Mouse (Mus musculus) CH12.LX (cell line): Measurements from ENCODE around the gene Il2rb. TPM values are rescaled to one million over a fixed set of nuclear protein-coding genes. Genes with fewer than 3 reads are reported as not detected.

Experiments
- DNase-seq: peaks from one replicate; pipeline ENCODE4 v3.0.0-alpha.2; 2013; ENCODE audit errors: extremely low read depth
- H3K27ac ChIP-seq: 2 replicates; pipeline ENCODE4 v1.5.1; 2012; ENCODE audit warnings: low read depth, mild to moderate bottlenecking, control low read depth, moderate library complexity; ENCODE audit not compliant: insufficient read depth
- H3K27me3 ChIP-seq: replicated peaks from 2 replicates; pipeline ENCODE3; 2012; ENCODE audit warnings: inconsistent platforms
- H3K36me3 ChIP-seq, 2 experiments: replicated peaks in 1 of 2; 2 replicates each; pipeline versions ENCODE3 to v1.6.1; 2012; ENCODE audit warnings: inconsistent platforms in 1 of 2, low read length in 1 of 2, mild to moderate bottlenecking in 1 of 2, mixed read lengths in 1 of 2, moderate library complexity in 1 of 2; ENCODE audit not compliant: control insufficient read depth in 1 of 2, insufficient read depth in 1 of 2
- H3K4me1 ChIP-seq, 2 experiments: 2 replicates each; pipeline ENCODE4 v1.6.1; 2012; ENCODE audit warnings: inconsistent platforms in 1 of 2, moderate library complexity in 1 of 2; ENCODE audit not compliant: insufficient read depth in 2 of 2, control insufficient read depth in 1 of 2
- H3K4me2 ChIP-seq: 2 replicates; pipeline ENCODE4 v1.6.1; 2012; ENCODE audit warnings: low read depth, mild to moderate bottlenecking, control low read depth; ENCODE audit not compliant: poor library complexity, insufficient read depth, severe bottlenecking
- H3K4me3 ChIP-seq, 3 experiments: fragments of 150-350 bp in 1 of 3; sonication (generic) in 1 of 3; replicated peaks in 1 of 3; 2 replicates each; pipeline versions ENCODE3 to v1.5.1; 2011 to 2012; ENCODE audit warnings: low read depth in 2 of 3, low read length in 2 of 3, mild to moderate bottlenecking in 2 of 3, moderate library complexity in 2 of 3, control low read depth in 1 of 3, improper control_type of control experiment in 1 of 3, inconsistent platforms in 1 of 3, mixed read lengths in 1 of 3; ENCODE audit not compliant: poor library complexity in 1 of 3
- H3K79me2 ChIP-seq: replicated peaks from 2 replicates; pipeline ENCODE4 v1.6.1; 2012; ENCODE audit warnings: mild to moderate bottlenecking, moderate library complexity; ENCODE audit not compliant: control insufficient read depth, poor library complexity, insufficient read depth, severe bottlenecking; ENCODE audit errors: extremely low read depth
- H3K9ac ChIP-seq: 2 replicates; pipeline ENCODE4 v1.6.1; 2012; ENCODE audit warnings: low read depth, mild to moderate bottlenecking, control low read depth, moderate library complexity; ENCODE audit not compliant: insufficient read depth
- H3K9me3 ChIP-seq: replicated peaks from 2 replicates; pipeline ENCODE3; 2012; ENCODE audit warnings: low read length, inconsistent platforms, mixed read lengths
- BHLHE40 ChIP-seq: IDR thresholded peaks from 2 replicates; pipeline ENCODE4 v1.6.1; 2011; ENCODE audit warnings: mild to moderate bottlenecking, low read depth, low read length, improper control_type of control experiment
- CHD1 ChIP-seq: IDR thresholded peaks from 2 replicates; pipeline ENCODE4 v1.6.1; 2012; ENCODE audit warnings: low read depth, low read length, improper control_type of control experiment, inconsistent platforms
- CHD2 ChIP-seq: IDR thresholded peaks from 2 replicates; pipeline ENCODE4 v1.6.1; 2011; ENCODE audit warnings: low read length, improper control_type of control experiment
- CTCF ChIP-seq, 2 experiments: IDR thresholded peaks in 1 of 2; conservative IDR thresholded peaks in 1 of 2; 2 replicates each; pipeline ENCODE4 v1.5.1; 2011 to 2012; ENCODE audit warnings: low read depth in 2 of 2, low read length in 2 of 2, improper control_type of control experiment in 1 of 2, inconsistent platforms in 1 of 2, mild to moderate bottlenecking in 1 of 2, moderate library complexity in 1 of 2
- ELF1 ChIP-seq: IDR thresholded peaks from 2 replicates; pipeline ENCODE4 v1.6.1; 2014; ENCODE audit warnings: low read depth, mild to moderate bottlenecking, inconsistent platforms, low read length, improper control_type of control experiment
- EP300 ChIP-seq: IDR thresholded peaks from 2 replicates; pipeline ENCODE4 v1.6.1; 2011; ENCODE audit warnings: low read length, improper control_type of control experiment
- HCFC1 ChIP-seq: IDR thresholded peaks from 2 replicates; pipeline ENCODE4 v1.6.1; 2012; ENCODE audit warnings: low read depth, mild to moderate bottlenecking, inconsistent platforms, low read length, improper control_type of control experiment
- JUN ChIP-seq: IDR thresholded peaks from 2 replicates; pipeline ENCODE4 v1.6.1; 2011; ENCODE audit warnings: low read depth, mild to moderate bottlenecking, low read length, improper control_type of control experiment, moderate library complexity; ENCODE audit not compliant: insufficient read depth
- JUND ChIP-seq: conservative IDR thresholded peaks from 2 replicates; pipeline ENCODE4 v1.6.1; 2011; ENCODE audit warnings: low read depth, low read length, improper control_type of control experiment
- KAT2A ChIP-seq: IDR thresholded peaks from 2 replicates; pipeline ENCODE4 v1.6.1; 2012; ENCODE audit warnings: low read length, improper control_type of control experiment, inconsistent platforms; ENCODE audit not compliant: insufficient replicate concordance
- MAX ChIP-seq: IDR thresholded peaks from 2 replicates; pipeline ENCODE4 v1.6.1; 2011; ENCODE audit warnings: low read length, improper control_type of control experiment
- MXI1 ChIP-seq: IDR thresholded peaks from 2 replicates; pipeline ENCODE4 v1.6.1; 2011; ENCODE audit warnings: mild to moderate bottlenecking, low read depth, low read length, improper control_type of control experiment
- NRF1 ChIP-seq: IDR thresholded peaks from 2 replicates; pipeline ENCODE4 v1.6.1; 2014; ENCODE audit warnings: low read depth, mild to moderate bottlenecking, inconsistent platforms, low read length, improper control_type of control experiment, moderate library complexity
- PAX5 ChIP-seq: IDR thresholded peaks from 2 replicates; pipeline ENCODE4 v1.6.1; 2012; ENCODE audit warnings: low read length, inconsistent platforms, mixed read lengths
- POLR2A ChIP-seq: IDR thresholded peaks from 2 replicates; pipeline ENCODE4 v1.6.1; 2011; ENCODE audit warnings: low read depth, mild to moderate bottlenecking, improper control_type of control experiment, low read length
- POLR2AphosphoS2 ChIP-seq: IDR thresholded peaks from 2 replicates; pipeline ENCODE4 v1.6.1; 2011; ENCODE audit warnings: low read depth, low read length, improper control_type of control experiment
- RAD21 ChIP-seq: IDR thresholded peaks from 2 replicates; pipeline ENCODE4 v1.6.1; 2011; ENCODE audit warnings: low read depth, mild to moderate bottlenecking, low read length, improper control_type of control experiment, moderate library complexity
- TBP ChIP-seq: conservative IDR thresholded peaks from 2 replicates; pipeline ENCODE4 v1.6.1; 2011; ENCODE audit warnings: low read depth, low read length, improper control_type of control experiment
- TCF12 ChIP-seq: IDR thresholded peaks from 2 replicates; pipeline ENCODE4 v1.6.1; 2014; ENCODE audit warnings: low read depth, mild to moderate bottlenecking, inconsistent platforms, low read length, improper control_type of control experiment
- UBTF ChIP-seq: IDR thresholded peaks from 2 replicates; pipeline ENCODE4 v1.6.1; 2012; ENCODE audit warnings: low read depth, mild to moderate bottlenecking, inconsistent platforms, low read length, improper control_type of control experiment, moderate library complexity
- USF1 ChIP-seq: IDR thresholded peaks from 2 replicates; pipeline ENCODE4 v1.6.1; 2014; ENCODE audit warnings: low read depth, mild to moderate bottlenecking, inconsistent platforms, low read length, improper control_type of control experiment
- ZC3H11A ChIP-seq: IDR thresholded peaks from 2 replicates; pipeline ENCODE4 v1.6.1; 2012; ENCODE audit warnings: low read depth, mild to moderate bottlenecking, inconsistent platforms, low read length, improper control_type of control experiment
- ZMIZ1 ChIP-seq: IDR thresholded peaks from 2 replicates; pipeline ENCODE4 v1.6.1; 2012; ENCODE audit warnings: low read depth, mild to moderate bottlenecking, inconsistent platforms, low read length, improper control_type of control experiment
- ZNF384 ChIP-seq: IDR thresholded peaks from 2 replicates; pipeline ENCODE4 v1.6.1; 2012; ENCODE audit warnings: low read depth, low read length, improper control_type of control experiment, inconsistent platforms
- dilution Hi-C: fragments of 300-500 bp; cut with MboI; formaldehyde crosslinking; loops from 2 replicates; pipeline ENCODE4 v1.14.3; 2020; ENCODE audit warnings: low sequenced_read_pairs; ENCODE audit not compliant: extremely low pct_unique_long_range_greater_than_20kb, extremely low pct_ligation_motif_present
- in situ Hi-C: fragments of 300-500 bp; cut with MboI; formaldehyde crosslinking; loops from 3 replicates; pipeline ENCODE4 v1.14.3; 2019; ENCODE audit warnings: low sequenced_read_pairs, low pct_ligation_motif_present, low pct_unique_long_range_greater_than_20kb, mixed read lengths
- polyA plus RNA-seq: library from polyadenylated mRNA; unstranded; fragments of >175 nt; gene quantifications from 2 replicates; pipeline ENCODE4 v1.2.1, GENCODE M21; 2012; ENCODE audit warnings: low read depth; ENCODE audit not compliant: insufficient read length
- total RNA-seq, 2 experiments: library from RNA; depleted of rRNA; stranded (reverse); fragments of 300-350 nt in 1 of 2; fragments of >200 nt in 1 of 2; gene quantifications; 2 replicates each; pipeline ENCODE4 v1.2.3; 2012 to 2014

Il2rb gene
- total and polyA plus RNA-seq, 3 experiments: 31.2 to 60.0 (median 32.1) TPM

- Histone ChIP-seq H3K4me1 (peaks cover 22 to 44% of the 10 kb centered on the region in 2 experiments), H3K79me2 (no peaks in the 10 kb centered on the region), H3K27ac (no peak overlapping the region), H3K27me3 (no peaks in the 10 kb centered on the region), H3K36me3 (peaks cover 48 to 63% of the 10 kb centered on the region in 2 experiments), H3K4me2 (no peak overlapping the region), H3K9me3 (peaks cover 7% of the 10 kb centered on the region), H3K9ac (no peak overlapping the region), H3K4me3 (no peak overlapping the region)
- in situ Hi-C loops: no loop called here
- dilution Hi-C loops: no loop called here
- TF ChIP-seq ZMIZ1 (no peak), UBTF (no peak), ELF1 (no peak), KAT2A (no peak), HCFC1 (no peak), EP300 (no peak), POLR2A (no peak), NRF1 (no peak), JUN (no peak), RAD21 (no peak), BHLHE40 (no peak), CHD2 (no peak), PAX5 (no peak), CTCF (conservative IDR thresholded peaks at IDR 0.05 in 1 of 2, IDR thresholded peaks at IDR 0.05 in 1 of 2; ENCODE audit: low read depth in 2 of 2, low read length in 2 of 2) (no peak), CHD1 (no peak), TBP (no peak), MAX (no peak), MXI1 (no peak), POLR2AphosphoS2 (no peak), ZNF384 (no peak)
- DNase-seq: no peak
These were observed 3.8 kb downstream of the Il2rb start for GRCm38 (mm10) chr15:78491301-78491700.

GRCm38 (mm10) chr15:78489906-78490305 lies 5.2 kb downstream of the Il2rb start:
- no peak for DNase-seq
- dilution Hi-C loops: no loop called here
- Histone ChIP-seq H3K79me2 (no peaks in the 10 kb centered on the region), H3K36me3 (peaks cover 62 to 77% of the 10 kb centered on the region in 2 experiments), H3K4me3 (no peak overlapping the region), H3K9ac (no peak overlapping the region), H3K4me1 (peaks cover 13 to 30% of the 10 kb centered on the region in 2 experiments), H3K27ac (no peak overlapping the region), H3K9me3 (peaks cover 7% of the 10 kb centered on the region), H3K27me3 (no peaks in the 10 kb centered on the region), H3K4me2 (no peak overlapping the region)
- in situ Hi-C loops: no loop called here
- TF ChIP-seq EP300 (no peak), BHLHE40 (no peak), TBP (no peak), KAT2A (no peak), JUND (no peak), USF1 (no peak), ZC3H11A (no peak), CHD2 (no peak), MXI1 (no peak), TCF12 (no peak), MAX (no peak)
